Mouse (Mus musculus): ENCODE results near the gene Olfr628. TPM values are rescaled to one million over a fixed set of nuclear protein-coding genes. Genes with fewer than 3 reads are reported as not detected.
"Not testable (repeated sequence)": the region's sequence is repeated elsewhere in the genome, so short reads cannot be mapped to it uniquely, and the experiment has no call there.

The Olfr628 gene
- polyA plus RNA-seq, 1 experiment = not detected

DNA sequence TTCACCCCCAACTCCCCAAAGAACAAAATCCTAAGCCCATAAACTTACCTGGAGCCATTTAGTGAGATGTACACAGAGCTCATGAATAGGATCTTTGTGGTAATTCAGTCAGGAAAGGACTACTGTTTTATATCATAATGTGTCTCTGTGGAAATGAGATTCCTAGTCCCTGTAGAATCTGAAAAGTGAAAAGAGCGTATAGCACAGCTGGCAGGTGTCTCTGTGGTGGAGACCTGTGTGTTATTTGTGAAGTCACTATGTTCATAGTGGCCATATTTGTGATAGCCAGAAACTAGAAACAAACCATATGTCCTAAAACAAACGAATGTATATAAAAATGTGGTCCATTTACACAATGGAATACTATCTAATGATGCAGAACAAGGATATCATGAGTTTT is 41.3 kb downstream of the Olfr628 start, which contains the start of gene Olfr69:
TSS of gene Olfr69 (minus strand) at position 101 of the 400 bp plus-strand sequence.
- no peaks in the 10 kb centered on the region for H3K27me3 ChIP-seq (ENCODE audit: control insufficient read depth, insufficient read depth, low read length)
- H3K4me3 ChIP-seq (replicated peaks; ENCODE audit: insufficient read depth, low read depth, low read length) = no peak within 1 kb of the TSS
- H3K4me1 ChIP-seq (ENCODE audit: control insufficient read depth, insufficient read depth, low read length) = no peaks in the 10 kb centered on the region
- TF ChIP-seq POLR2A (IDR thresholded peaks at IDR 0.05; ENCODE audit: borderline replicate concordance, insufficient read depth, low read length) (no peak), CTCF (IDR thresholded peaks at IDR 0.05; ENCODE audit: borderline replicate concordance, insufficient read depth, low read depth, low read length) (no peak)
- WGBS = 66% methylated on average over 2 of the region's 2 CpGs
- no peak for DNase-seq
- no peak within 1 kb of the TSS for H3K27ac ChIP-seq (ENCODE audit: insufficient read depth, low read length)

GRCm38 (mm10) chr7:103777652-103778051 is 47.5 kb downstream of the Olfr628 start:
- H3K27ac ChIP-seq (ENCODE audit: insufficient read depth, low read length); DNase-seq; H3K27me3 ChIP-seq (ENCODE audit: control insufficient read depth, insufficient read depth, low read length); H3K4me1 ChIP-seq (ENCODE audit: control insufficient read depth, insufficient read depth, low read length); H3K4me3 ChIP-seq (replicated peaks; ENCODE audit: insufficient read depth, low read depth, low read length): not testable (repeated sequence)
- 77% methylated on average over 4 of the region's 4 CpGs for WGBS

DNA sequence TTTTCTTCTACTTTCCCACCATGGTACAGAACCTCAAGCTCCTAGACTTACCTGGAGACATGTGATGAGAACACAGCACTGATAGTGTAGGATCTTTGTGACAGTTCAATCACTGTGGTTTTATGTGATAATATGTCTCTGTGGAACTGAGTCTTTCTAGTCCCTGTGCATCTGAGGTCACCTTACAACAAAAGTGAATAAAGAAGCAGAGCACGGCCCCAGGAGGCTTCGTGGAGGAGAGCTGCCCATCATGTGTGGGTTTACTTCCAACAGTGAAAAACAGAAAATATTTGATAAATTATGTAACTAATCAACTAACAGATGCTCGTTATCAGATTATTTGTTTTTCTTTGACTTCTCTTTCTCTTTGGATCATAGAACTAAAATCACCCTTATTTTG is 49.4 kb downstream of the Olfr628 start, which contains the start of gene Olfr68:
TSS of gene Olfr68 (minus strand) at position 101 of the 400 bp plus-strand sequence.
- Histone ChIP-seq H3K4me3 (replicated peaks; ENCODE audit: insufficient read depth, low read depth, low read length) (no peak within 1 kb of the TSS), H3K27me3 (ENCODE audit: control insufficient read depth, insufficient read depth, low read length) (no peaks in the 10 kb centered on the region), H3K27ac (ENCODE audit: insufficient read depth, low read length) (no peak within 1 kb of the TSS), H3K4me1 (ENCODE audit: control insufficient read depth, insufficient read depth, low read length) (no peaks in the 10 kb centered on the region)
- DNase-seq = no peak
- TF ChIP-seq CTCF (IDR thresholded peaks at IDR 0.05; ENCODE audit: borderline replicate concordance, insufficient read depth, low read depth, low read length) (no peak), POLR2A (IDR thresholded peaks at IDR 0.05; ENCODE audit: borderline replicate concordance, insufficient read depth, low read length) (no peak)
- 79% methylated on average over 3 of the region's 3 CpGs for WGBS

Other genes with a start within 250 kb of the Olfr628 start
- gene Olfr609, start 232.3 kb upstream of the Olfr628 start, polyA plus RNA-seq (2012; rRNA removed) = not detected in 2 replicates
- gene Olfr610, start 218.3 kb upstream of the Olfr628 start, polyA plus RNA-seq (2012; rRNA removed) = not detected in 2 replicates
- not detected in 2 replicates for gene Olfr611, start 209.5 kb upstream of the Olfr628 start, polyA plus RNA-seq (2012; rRNA removed)
- gene Olfr612, start 187.7 kb upstream of the Olfr628 start, polyA plus RNA-seq (2012; rRNA removed) = not detected in 2 replicates
- gene Olfr613, start 182.3 kb upstream of the Olfr628 start, polyA plus RNA-seq (2012; rRNA removed) = not detected in 2 replicates
- not detected in 2 replicates for gene Olfr615, start 174.3 kb upstream of the Olfr628 start, polyA plus RNA-seq (2012; rRNA removed)
- gene Olfr616, start 161.2 kb upstream of the Olfr628 start, polyA plus RNA-seq (2012; rRNA removed) = not detected in 2 replicates
- not detected in 2 replicates for gene Olfr617, start 157.3 kb upstream of the Olfr628 start, polyA plus RNA-seq (2012; rRNA removed)
- not detected in 2 replicates for gene Olfr618, start 140.3 kb upstream of the Olfr628 start, polyA plus RNA-seq (2012; rRNA removed)
- not detected in 2 replicates for gene Olfr619, start 129.8 kb upstream of the Olfr628 start, polyA plus RNA-seq (2012; rRNA removed)
- gene Olfr620, start 117.8 kb upstream of the Olfr628 start, polyA plus RNA-seq (2012; rRNA removed) = not detected in 2 replicates
- gene Olfr622, start 87.7 kb upstream of the Olfr628 start, polyA plus RNA-seq (2012; rRNA removed) = not detected in 2 replicates
- gene Olfr623, start 66.7 kb upstream of the Olfr628 start, polyA plus RNA-seq (2012; rRNA removed) = not detected in 2 replicates
- not detected in 2 replicates for gene Olfr624, start 59.2 kb upstream of the Olfr628 start, polyA plus RNA-seq (2012; rRNA removed)
- gene Olfr625-ps1, start 47.7 kb upstream of the Olfr628 start, polyA plus RNA-seq (2012; rRNA removed) = not detected in 2 replicates
- not detected in 2 replicates for gene Olfr243, start 15.7 kb upstream of the Olfr628 start, polyA plus RNA-seq (2012; rRNA removed)
- not detected in 2 replicates for gene Olfr629, start 14.6 kb downstream of the Olfr628 start, polyA plus RNA-seq (2012; rRNA removed)
- gene Olfr630, start 27.0 kb downstream of the Olfr628 start, polyA plus RNA-seq (2012; rRNA removed) = not detected in 2 replicates
- not detected in 2 replicates for gene Olfr69, start 41.2 kb downstream of the Olfr628 start, polyA plus RNA-seq (2012; rRNA removed)
- not detected in 2 replicates for gene Olfr68, start 49.3 kb downstream of the Olfr628 start, polyA plus RNA-seq (2012; rRNA removed)
- not detected in 2 replicates for gene Olfr67, start 61.4 kb downstream of the Olfr628 start, polyA plus RNA-seq (2012; rRNA removed)
- gene Hbb-bt, start 83.6 kb downstream of the Olfr628 start, polyA plus RNA-seq (2012; rRNA removed) = 64.2 and 175 TPM in 2 replicates
- 581 and 1,292 TPM in 2 replicates for gene Hbb-bs, start 97.7 kb downstream of the Olfr628 start, polyA plus RNA-seq (2012; rRNA removed)
- not detected in 2 replicates for gene Hbb-bh2, start 110.1 kb downstream of the Olfr628 start, polyA plus RNA-seq (2012; rRNA removed)
- 0.41 TPM in 1 of 2 replicates, not detected in the other for gene Hbb-bh1, start 112.8 kb downstream of the Olfr628 start, polyA plus RNA-seq (2012; rRNA removed)
- gene Hbb-y, start 122.8 kb downstream of the Olfr628 start, polyA plus RNA-seq (2012; rRNA removed) = 1.3 and 2.3 TPM in 2 replicates
- gene Olfr66, start 155.9 kb downstream of the Olfr628 start, polyA plus RNA-seq (2012; rRNA removed) = not detected in 2 replicates
- gene Olfr64, start 164.1 kb downstream of the Olfr628 start, polyA plus RNA-seq (2012; rRNA removed) = not detected in 2 replicates
- gene Olfr65, start 173.1 kb downstream of the Olfr628 start, polyA plus RNA-seq (2012; rRNA removed) = not detected in 2 replicates
- not detected in 2 replicates for gene Olfr631, start 198.5 kb downstream of the Olfr628 start, polyA plus RNA-seq (2012; rRNA removed)
- not detected in 2 replicates for gene Olfr632, start 204.0 kb downstream of the Olfr628 start, polyA plus RNA-seq (2012; rRNA removed)
- gene Olfr633, start 214.1 kb downstream of the Olfr628 start, polyA plus RNA-seq (2012; rRNA removed) = not detected in 2 replicates
- not detected in 2 replicates for gene Olfr635, start 240.8 kb downstream of the Olfr628 start, polyA plus RNA-seq (2012; rRNA removed)